Mouse (Mus musculus) kidney, postnatal 10 days (tissue): ENCODE data around the gene Psmc2.

Experiments
- DNase-seq: peaks from one replicate; pipeline ENCODE4 v3.0.0; 2021; ENCODE audit warnings: mixed read lengths

The Psmc2 gene

DNA sequence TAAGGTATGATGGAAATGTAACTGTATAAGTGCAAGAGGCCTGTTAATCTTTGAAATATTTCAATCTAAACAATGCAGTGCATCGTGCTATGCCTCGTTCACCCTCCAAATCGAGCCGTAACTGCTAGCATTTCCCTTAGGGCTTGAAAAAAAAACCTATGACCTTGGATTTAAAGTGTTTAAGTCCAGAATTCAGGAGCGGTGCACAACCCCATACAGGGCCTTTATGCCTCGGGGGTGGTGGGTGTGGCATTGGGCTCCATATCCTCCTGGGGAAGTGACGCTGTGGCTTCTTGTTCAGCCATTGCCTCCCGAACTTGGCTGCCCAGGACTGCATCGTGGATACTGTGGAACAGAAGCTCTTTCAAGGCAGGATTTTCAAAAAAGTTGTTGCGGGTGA lies 25.8 kb downstream of the Psmc2 start:
- no peak for DNase-seq

DNA sequence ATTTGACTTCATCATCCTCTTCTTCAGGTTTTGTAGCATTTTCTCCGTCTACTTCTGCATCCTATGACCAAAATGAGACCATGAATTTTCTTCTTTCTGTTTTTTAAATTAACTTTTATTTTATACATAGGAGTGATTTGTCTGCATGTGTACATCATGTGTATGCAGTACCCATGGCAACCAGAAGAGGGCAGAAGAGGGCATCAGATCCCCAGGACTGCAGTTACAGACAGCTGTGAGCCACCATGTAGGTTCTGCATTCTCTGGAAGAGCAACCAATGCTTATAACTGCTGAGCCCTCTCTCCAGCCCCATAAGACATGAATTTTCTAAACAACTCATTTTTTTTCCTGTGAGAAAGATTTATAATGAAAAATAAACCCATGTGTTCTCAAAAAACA lies 28.9 kb downstream of the Psmc2 start:
- DNase-seq, result peak; percentile 64

DNA sequence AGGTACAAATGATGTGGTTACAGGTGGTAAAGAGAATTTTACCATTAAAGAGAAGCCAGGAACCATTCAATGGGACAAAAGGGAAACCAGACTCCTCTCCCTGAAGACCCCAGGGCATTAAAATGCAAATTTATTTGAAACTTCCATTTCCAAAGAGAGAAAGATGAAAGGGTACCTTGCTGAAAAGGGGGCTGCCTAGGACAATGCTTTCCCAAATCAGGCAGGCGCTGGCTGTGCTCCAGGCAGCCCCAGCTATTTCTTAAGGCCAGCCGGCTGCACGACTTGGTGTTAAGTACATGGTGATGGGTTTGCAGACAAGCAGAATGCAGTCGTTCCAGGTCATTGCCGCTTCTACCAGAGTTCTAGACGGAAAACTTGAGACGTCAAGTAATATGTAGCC lies 41.3 kb downstream of the Psmc2 start:
- DNase-seq, result no peak

DNA sequence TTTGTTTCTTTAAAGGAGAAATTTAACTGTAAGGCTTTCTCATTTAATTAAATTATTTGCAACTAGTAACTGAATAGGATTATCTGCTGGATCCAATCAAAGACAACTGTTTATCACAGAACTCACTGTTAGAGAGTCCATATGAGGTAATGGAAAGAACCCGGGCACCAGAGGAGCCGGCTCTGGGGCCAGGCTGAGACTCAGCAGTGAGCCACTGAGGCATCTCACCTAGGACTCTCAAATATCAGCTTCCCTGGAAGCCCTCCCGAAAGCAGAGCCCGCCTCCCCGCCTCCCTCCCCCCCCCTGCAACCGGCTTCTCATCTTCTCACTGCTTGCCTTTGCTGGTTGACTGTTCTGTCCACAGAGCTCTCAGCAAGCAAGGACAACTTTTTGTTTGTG lies 42.6 kb downstream of the Psmc2 start:
- DNase-seq, result no peak

GRCm38 (mm10) chr5:21828855-21829254 lies 43.8 kb downstream of the Psmc2 start:
- no peak for DNase-seq

GRCm38 (mm10) chr5:21831761-21832160 lies 46.7 kb downstream of the Psmc2 start:
- DNase-seq, result no peak

DNA sequence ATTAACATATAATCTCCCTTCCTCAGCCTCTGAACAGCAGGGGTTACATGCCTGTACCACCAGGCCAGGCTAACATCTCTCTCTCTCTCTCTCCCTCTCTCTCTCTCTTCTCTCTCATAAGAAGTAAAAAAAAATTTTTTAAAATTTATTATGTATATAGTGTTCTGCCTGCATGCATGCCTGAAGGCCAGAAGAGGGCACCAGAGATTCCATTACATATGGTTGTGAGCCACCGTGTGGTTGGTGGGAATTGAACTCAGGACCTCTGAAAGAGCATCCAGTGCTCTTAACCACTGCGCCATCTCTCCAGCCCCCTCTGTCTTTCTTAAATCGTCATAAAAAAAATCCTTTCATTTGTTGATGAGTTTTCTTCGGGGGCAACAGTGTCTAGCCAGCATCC lies 59.6 kb downstream of the Psmc2 start:
- DNase-seq, result no peak

DNA sequence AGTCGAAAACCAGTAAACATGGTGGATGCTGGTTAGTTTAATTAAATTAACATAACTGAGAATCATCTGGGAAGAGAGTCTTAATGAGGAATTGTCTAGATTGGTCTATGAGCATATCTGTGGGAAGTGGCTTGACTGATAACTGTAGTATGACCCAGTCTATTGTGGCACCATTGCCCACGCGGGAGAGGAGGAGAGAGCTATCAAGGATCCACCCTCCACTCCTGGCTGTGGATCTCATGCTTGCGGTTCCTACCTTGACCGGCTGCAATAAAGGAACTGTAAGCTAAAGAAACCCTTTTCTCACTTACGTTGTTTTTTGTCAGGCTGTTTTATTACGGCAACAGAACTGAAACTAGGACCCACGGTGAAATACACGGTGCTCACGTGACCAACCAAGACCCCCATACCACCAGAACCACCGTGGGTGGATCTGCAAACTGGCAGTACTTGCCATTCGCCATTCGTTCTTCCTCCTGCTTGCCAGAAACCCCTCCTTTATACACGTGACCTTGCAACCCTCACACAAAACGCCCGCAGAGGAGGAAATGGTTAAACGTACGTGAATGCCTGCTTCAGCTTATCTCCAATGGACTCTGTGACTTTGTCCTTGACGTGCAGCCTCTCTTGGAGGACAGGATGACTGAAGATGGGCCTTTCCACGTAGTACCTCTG lies 61.7 kb downstream of the Psmc2 start:
- no peak for DNase-seq

GRCm38 (mm10) chr5:21847438-21847837 lies 62.4 kb downstream of the Psmc2 start:
- DNase-seq, result no peak

GRCm38 (mm10) chr5:21851679-21852340 lies 66.7 kb downstream of the Psmc2 start:
- no peak for DNase-seq
